Mouse (Mus musculus) ES-E14 (cell line): ENCODE measurements at regions not wholly inside any gene's neighbourhood (a gene's known extent, or its start where the extent isn't known, plus 50 kb on each side); places are given as distances from the start of the nearest gene placed in this dataset.
A peak's percentile ranks its signal among the peaks of the same experiment; 100 is the strongest.

Source experiments
- DNase-seq: peaks from one replicate; pipeline ENCODE4 v3.0.0-alpha.2; 2013; ENCODE audit warnings: low read depth, low spot score
- H3K27ac ChIP-seq: 2 replicates; pipeline ENCODE4 v1.5.1; 2012; ENCODE audit warnings: low read depth, mild to moderate bottlenecking, low read length, moderate library complexity, mixed read lengths; ENCODE audit not compliant: poor library complexity, insufficient read depth, severe bottlenecking
- H3K36me3 ChIP-seq: 2 replicates; pipeline ENCODE4 v1.6.1; 2012; ENCODE audit warnings: mild to moderate bottlenecking, low read length, moderate library complexity, mixed read lengths; ENCODE audit not compliant: control insufficient read depth, poor library complexity, insufficient read depth, severe bottlenecking
- H3K4me1 ChIP-seq, 2 experiments: fragments of 150-350 bp in 1 of 2; sonication (generic) in 1 of 2; 2 replicates each; pipeline ENCODE4 v1.6.1; 2012; ENCODE audit warnings: low read length in 2 of 2, mild to moderate bottlenecking in 1 of 2, mixed read lengths in 1 of 2; ENCODE audit not compliant: control insufficient read depth in 2 of 2, insufficient read depth in 2 of 2, poor library complexity in 1 of 2
- H3K4me3 ChIP-seq, 2 experiments: fragments of 150-350 bp in 1 of 2; sonication (generic) in 1 of 2; 2 replicates each; pipeline ENCODE4 v1.5.1; 2012; ENCODE audit warnings: low read length in 2 of 2, low read depth in 1 of 2, mild to moderate bottlenecking in 1 of 2, mixed read lengths in 1 of 2; ENCODE audit not compliant: insufficient read depth in 1 of 2, poor library complexity in 1 of 2, severe bottlenecking in 1 of 2
- H3K9ac ChIP-seq: 2 replicates; pipeline ENCODE4 v1.6.1; 2012; ENCODE audit warnings: low read depth, mild to moderate bottlenecking, low read length, mixed read lengths; ENCODE audit not compliant: poor library complexity, insufficient read depth, severe bottlenecking
- H3K9me3 ChIP-seq: fragments of 150-350 bp; sonication (generic); 2 replicates; pipeline ENCODE4 v1.6.1; 2012; ENCODE audit warnings: low read depth, mild to moderate bottlenecking, low read length; ENCODE audit not compliant: control insufficient read depth, insufficient read depth
- CHD2 ChIP-seq: IDR thresholded peaks from 2 replicates; pipeline ENCODE4 v1.6.1; 2014; ENCODE audit warnings: mild to moderate bottlenecking, low read depth, low read length, inconsistent platforms
- HCFC1 ChIP-seq: IDR thresholded peaks from 2 replicates; pipeline ENCODE4 v1.6.1; 2012; ENCODE audit warnings: low read length, inconsistent platforms, borderline replicate concordance; ENCODE audit not compliant: insufficient read depth
- MAFK ChIP-seq: IDR thresholded peaks from 2 replicates; pipeline ENCODE4 v1.6.1; 2014; ENCODE audit warnings: mild to moderate bottlenecking, low read depth, low read length, inconsistent platforms; ENCODE audit not compliant: insufficient read depth
- ZC3H11A ChIP-seq: IDR thresholded peaks from 2 replicates; pipeline ENCODE4 v1.6.1; 2012; ENCODE audit warnings: low read depth, mild to moderate bottlenecking, inconsistent platforms, low read length, borderline replicate concordance
- ZNF384 ChIP-seq: IDR thresholded peaks from 2 replicates; pipeline ENCODE4 v1.6.1; 2012; ENCODE audit warnings: low read depth, low read length, inconsistent platforms
- in situ Hi-C, 2 experiments: fragments of 600-800 bp; cut with MboI; formaldehyde crosslinking; loops; one replicate each; pipeline ENCODE4 v1.15.1; 2025; ENCODE audit warnings: low sequenced_read_pairs in 2 of 2, inconsistent platforms in 1 of 2; ENCODE audit not compliant: unreplicated experiment in 2 of 2

DNA sequence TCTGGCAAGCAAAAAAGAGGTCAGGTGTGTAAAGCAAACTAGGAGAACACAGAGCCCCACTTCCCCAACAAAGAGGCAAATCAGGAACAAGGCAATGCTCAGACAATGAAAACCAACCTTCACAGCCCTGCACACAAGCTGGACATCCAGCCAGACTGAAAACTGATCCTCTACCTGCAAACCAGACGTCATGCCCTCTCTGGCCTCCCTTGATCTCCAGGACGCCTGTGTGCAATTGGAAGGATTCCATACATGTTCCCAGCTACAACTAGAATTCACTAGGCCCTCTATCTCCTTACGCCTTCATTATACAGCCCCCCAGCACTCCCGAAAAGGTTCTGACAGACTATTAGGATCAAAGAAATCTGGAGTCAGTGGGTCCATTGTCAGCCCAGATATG is 60.7 kb upstream of the Ndufs6 start:
- no peak for DNase-seq
- no peak overlapping the region for H3K4me3 ChIP-seq
- H3K4me1 ChIP-seq = no peaks in the 10 kb centered on the region
- TF ChIP-seq CHD2 (no peak), ZC3H11A (no peak), MAFK (no peak), HCFC1 (no peak), ZNF384 (no peak)
- no peaks in the 10 kb centered on the region for H3K9me3 ChIP-seq
- H3K27ac ChIP-seq = no peak overlapping the region
- in situ Hi-C loops = no loop called here
- H3K36me3 ChIP-seq = no peaks in the 10 kb centered on the region
- no peak overlapping the region for H3K9ac ChIP-seq

DNA sequence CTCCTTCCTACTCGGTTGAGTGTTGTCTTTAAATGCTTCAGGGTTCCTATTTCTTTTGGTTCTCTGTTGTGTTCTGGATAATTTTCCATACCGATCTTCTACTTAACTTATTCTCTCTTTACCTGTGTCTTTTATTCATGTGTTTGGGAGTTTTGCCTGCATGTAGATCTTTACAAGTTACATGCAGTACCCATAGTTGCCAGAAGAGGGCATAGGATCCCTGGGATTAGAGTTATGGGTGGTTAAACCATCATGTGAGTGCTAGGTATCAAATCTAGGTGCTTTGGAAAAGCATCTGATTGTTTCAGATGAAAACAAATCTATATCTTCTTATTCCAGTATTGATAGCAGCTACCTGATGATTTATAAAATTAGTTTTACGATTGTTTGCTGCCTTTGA is 55.2 kb upstream of the Ndufs6 start:
- Histone ChIP-seq H3K9me3 (no peaks in the 10 kb centered on the region), H3K9ac (no peak overlapping the region), H3K36me3 (no peaks in the 10 kb centered on the region), H3K4me1 (no peaks in the 10 kb centered on the region), H3K4me3 (no peak overlapping the region), H3K27ac (no peak overlapping the region)
- no peak for TF ChIP-seq ZNF384
- TF ChIP-seq ZC3H11A = peak; percentile 54; the same call in 1 of the 2 replicates
- TF ChIP-seq MAFK = no peak
- TF ChIP-seq CHD2 = no peak
- peak; percentile 45 for DNase-seq
- in situ Hi-C loops = no loop called here
